Mouse (Mus musculus) lung, postnatal 0 days (tissue): Measurements from ENCODE around the gene Gm10135. TPM values are rescaled to one million over a fixed set of nuclear protein-coding genes. Genes with fewer than 3 reads are reported as not detected.
"Not testable (repeated sequence)": the region's sequence is repeated elsewhere in the genome, so short reads cannot be mapped to it uniquely, and the experiment has no call there.

Source experiments
- ATAC-seq: fragments of 200-750 bp; cut with Nextera tagmentation; 2 replicates; pipeline ENCODE4 v1.8.0; 2017; ENCODE audit warnings: moderate library complexity
- DNase-seq: peaks from one replicate; pipeline ENCODE4 v3.0.0-alpha.2; 2016; ENCODE audit warnings: low spot score
- H3K27ac ChIP-seq: fragments of 300-500 bp; sonication (generic); 2 replicates; pipeline ENCODE4 v1.5.1; 2014; ENCODE audit warnings: antibody characterized with exemption, mild to moderate bottlenecking, low read length, mixed read lengths
- H3K27me3 ChIP-seq: fragments of 300-500 bp; sonication (generic); replicated peaks from 2 replicates; pipeline ENCODE4 v1.6.1; 2014; ENCODE audit warnings: low read length, mixed read lengths; ENCODE audit not compliant: insufficient read depth
- H3K36me3 ChIP-seq: fragments of 300-500 bp; sonication (generic); 2 replicates; pipeline ENCODE4 v1.6.1; 2014; ENCODE audit warnings: low read length, mixed read lengths; ENCODE audit not compliant: insufficient read depth
- H3K4me1 ChIP-seq: fragments of 300-500 bp; sonication (generic); 2 replicates; pipeline ENCODE4 v1.6.1; 2014; ENCODE audit warnings: antibody characterized with exemption, low read depth, low read length, mixed read lengths; ENCODE audit not compliant: insufficient read depth
- H3K4me2 ChIP-seq: fragments of 300-500 bp; sonication (generic); replicated peaks from 2 replicates; pipeline ENCODE4 v1.6.1; 2014; ENCODE audit warnings: low read depth, mild to moderate bottlenecking, low read length, moderate library complexity, mixed read lengths
- H3K4me3 ChIP-seq: fragments of 300-500 bp; sonication (generic); 2 replicates; pipeline ENCODE4 v1.5.1; 2014; ENCODE audit warnings: low read depth, low read length
- H3K9ac ChIP-seq: fragments of 300-500 bp; sonication (generic); replicated peaks from 2 replicates; pipeline ENCODE4 v1.6.1; 2014; ENCODE audit warnings: low read depth, mild to moderate bottlenecking
- H3K9me3 ChIP-seq: fragments of 300-500 bp; sonication (generic); 2 replicates; pipeline ENCODE4 v1.6.1; 2016; ENCODE audit warnings: low read length, mixed read lengths
- CTCF ChIP-seq: IDR thresholded peaks from 2 replicates; pipeline ENCODE4 v1.5.1; 2016; ENCODE audit warnings: antibody characterized with exemption, mild to moderate bottlenecking
- EP300 ChIP-seq: IDR thresholded peaks from 2 replicates; pipeline ENCODE4 v1.6.1; 2016; ENCODE audit warnings: antibody characterized with exemption, mild to moderate bottlenecking, control low read depth
- WGBS: fragments of 180-500 bp; shearing (Covaris S2); extraction: QIAGEN DNeasy Blood & Tissue Kit; methylation state at CpG from one replicate; pipeline ENCODE4 v1.1.7; 2014; 5-methylcytosine and 5-hydroxymethylcytosine counted together
- polyA plus RNA-seq: library from polyadenylated mRNA; unstranded; fragments of >200 nt; fragmentation: Nextera tagmentation; extraction: Ambion mirVana; gene quantifications from 2 replicates; pipeline ENCODE4 v1.2.1, GENCODE M21; 2015

The Gm10135 gene
- polyA plus RNA-seq, result not detected in 2 replicates

GRCm38 (mm10) chr5:72974602-72975001 is at the start of gene Gm10135:
Gene Gm10135 (minus strand): TSS chr5:72974702.
- DNase-seq, result no peak
- Histone ChIP-seq H3K9ac (no peak within 1 kb of the TSS), H3K9me3 (no peaks in the 10 kb centered on the region), H3K4me1 (no peaks in the 10 kb centered on the region), H3K27ac (no peak within 1 kb of the TSS), H3K4me2 (no peak within 1 kb of the TSS), H3K4me3 (no peak within 1 kb of the TSS), H3K27me3 (no peaks in the 10 kb centered on the region), H3K36me3 (peaks cover 33% of the 10 kb centered on the region)
- 90% methylated on average over 7 of the region's 7 CpGs for WGBS
- ATAC-seq, result no peak
- no peak for TF ChIP-seq EP300
- TF ChIP-seq CTCF, result no peak

DNA sequence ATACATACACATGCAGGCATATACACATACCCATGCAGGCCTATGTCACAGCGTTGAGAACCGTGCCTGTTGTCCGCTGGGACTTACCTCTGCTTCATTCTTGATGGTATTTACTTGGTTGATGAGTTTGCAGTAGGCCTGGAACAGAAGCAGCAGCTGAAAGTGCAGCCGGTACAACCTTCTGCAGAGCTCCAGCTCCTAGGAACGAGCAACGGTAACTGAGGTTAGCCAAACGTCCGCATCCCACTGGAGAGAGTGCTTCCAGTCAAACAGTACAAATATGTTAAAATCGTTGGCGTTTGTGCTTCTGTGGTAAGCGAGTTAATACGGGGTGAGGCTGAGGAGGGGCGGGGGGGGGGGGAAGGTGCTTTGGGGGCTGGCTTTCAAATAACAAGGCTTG is 49.3 kb upstream of the Gm10135 start:
- Histone ChIP-seq H3K9ac (no peak overlapping the region), H3K4me3 (no peak overlapping the region), H3K36me3 (peaks cover 24% of the 10 kb centered on the region; the same call in 1 of the 2 replicates), H3K27ac (no peak overlapping the region), H3K4me2 (no peak overlapping the region), H3K27me3 (no peaks in the 10 kb centered on the region), H3K9me3 (no peaks in the 10 kb centered on the region), H3K4me1 (no peaks in the 10 kb centered on the region)
- WGBS, result 83% methylated on average over 13 of the region's 13 CpGs
- TF ChIP-seq CTCF (no peak), EP300 (no peak)
- DNase-seq, result no peak
- no peak for ATAC-seq

DNA sequence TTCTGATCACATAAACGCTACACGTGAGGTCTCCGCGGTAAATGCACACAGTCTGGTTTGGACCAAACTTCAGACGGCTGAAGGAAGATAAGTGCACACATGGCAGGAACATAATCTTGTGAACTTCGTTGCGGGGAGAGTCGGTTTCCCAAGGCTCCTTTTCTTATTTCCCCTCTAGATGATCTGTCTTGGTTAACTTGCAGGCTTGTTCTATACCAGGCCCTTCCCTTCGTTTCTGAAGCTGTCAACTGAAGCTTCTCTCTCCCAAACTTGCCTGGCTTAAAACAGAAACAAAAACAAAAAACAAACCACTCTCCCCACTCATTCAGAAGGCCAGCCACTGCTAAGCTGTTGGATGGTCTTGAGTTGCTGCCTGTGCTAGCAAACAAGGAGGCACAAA is 40.2 kb upstream of the Gm10135 start:
- no peaks in the 10 kb centered on the region for H3K27me3 ChIP-seq
- no peak overlapping the region for H3K27ac ChIP-seq
- H3K36me3 ChIP-seq, result no peaks in the 10 kb centered on the region
- no peaks in the 10 kb centered on the region for H3K4me1 ChIP-seq
- WGBS, result 51% methylated on average over 9 of the region's 9 CpGs
- H3K4me2 ChIP-seq, result no peak overlapping the region
- H3K9ac ChIP-seq, result no peak overlapping the region
- TF ChIP-seq EP300 (no peak), CTCF (no peak)
- no peaks in the 10 kb centered on the region for H3K9me3 ChIP-seq
- no peak for DNase-seq
- ATAC-seq, result no peak
- H3K4me3 ChIP-seq, result no peak overlapping the region

DNA sequence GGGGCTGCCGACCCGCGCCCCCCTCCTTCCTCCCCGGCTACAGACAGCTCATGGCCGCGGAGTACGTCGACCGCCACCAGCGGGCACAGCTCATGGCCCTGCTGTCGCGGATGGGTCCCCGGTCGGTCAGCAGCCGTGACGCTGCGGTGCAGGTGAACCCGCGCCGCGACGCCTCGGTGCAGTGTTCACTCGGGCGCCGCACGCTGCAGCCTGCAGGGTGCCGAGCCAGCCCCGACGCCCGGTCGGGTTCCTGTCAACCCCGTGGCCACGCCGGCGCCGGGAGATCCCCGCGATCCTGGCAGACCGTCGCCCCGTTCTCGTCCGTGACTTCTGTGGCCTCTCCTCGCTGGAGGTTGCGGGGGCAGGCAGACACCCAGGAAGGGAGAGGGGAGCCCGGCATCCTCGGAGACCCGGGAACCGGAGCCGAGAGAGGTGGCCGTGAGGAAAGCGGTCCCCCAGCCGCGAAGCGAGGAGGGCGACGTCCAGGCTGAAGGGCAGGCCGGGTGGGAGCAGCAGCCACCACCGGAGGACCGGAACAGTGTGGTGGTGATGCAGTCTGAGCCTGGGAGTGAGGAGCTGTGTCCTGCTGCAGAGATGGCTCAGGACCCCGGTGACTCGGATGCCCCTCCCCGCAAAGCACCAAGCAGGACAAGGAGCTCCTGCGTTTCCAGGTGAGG is 39.2 kb upstream of the Gm10135 start:
- Histone ChIP-seq H3K4me3 (peak overlapping the region; percentile 34), H3K4me2 (peak overlapping the region; percentile 57)
- not testable (repeated sequence) for H3K36me3 ChIP-seq, H3K4me1 ChIP-seq, H3K9me3 ChIP-seq, H3K9ac ChIP-seq, H3K27me3 ChIP-seq, H3K27ac ChIP-seq
- peak; percentile 6 for DNase-seq
- 3% methylated on average over 34 of the region's 65 CpGs for WGBS
- peak; percentile 53; the same call in 1 of the 2 replicates for ATAC-seq

DNA sequence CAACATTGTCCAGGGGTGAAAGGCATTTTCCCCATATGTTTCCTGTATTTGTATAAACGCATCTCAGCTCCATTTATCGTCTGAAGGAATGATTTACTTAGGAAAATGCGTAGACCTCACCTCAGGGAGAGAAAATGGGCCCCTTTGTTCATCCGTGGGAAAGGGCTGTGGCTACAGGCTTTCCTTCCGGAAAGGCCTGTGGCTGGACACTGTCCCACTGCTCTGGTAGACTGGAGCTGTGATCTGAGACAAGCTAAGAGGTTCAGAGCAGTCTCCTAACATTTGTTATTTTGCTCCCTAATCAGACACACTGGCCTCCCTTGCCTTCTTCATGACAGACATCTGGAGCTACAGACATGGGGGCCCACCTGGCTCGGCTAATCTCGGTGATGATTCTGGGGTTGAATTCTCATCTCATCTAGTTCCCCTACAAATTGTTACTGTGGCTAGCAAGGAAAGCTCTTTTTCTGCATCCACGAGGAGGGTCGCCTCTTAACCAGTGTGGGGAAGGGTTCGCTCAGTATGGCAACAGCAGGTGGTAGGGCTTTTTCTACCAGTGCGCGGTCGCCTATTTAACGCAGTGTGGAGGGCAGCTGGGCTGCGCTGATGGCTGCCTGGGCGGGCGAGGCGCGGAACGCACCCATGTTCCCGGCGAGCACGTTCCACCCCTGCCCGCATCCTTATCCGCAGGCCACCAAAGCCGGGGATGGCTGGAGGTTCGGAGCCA is 38.5 kb upstream of the Gm10135 start:
- not testable (repeated sequence) for H3K9me3 ChIP-seq, H3K36me3 ChIP-seq, H3K27me3 ChIP-seq, H3K4me1 ChIP-seq, H3K9ac ChIP-seq, H3K27ac ChIP-seq, H3K4me3 ChIP-seq
- DNase-seq, result peak; percentile 7
- 23% methylated on average over 20 of the region's 27 CpGs for WGBS
- ATAC-seq, result peak; percentile 62
- H3K4me2 ChIP-seq, result peak overlapping the region; percentile 57

DNA sequence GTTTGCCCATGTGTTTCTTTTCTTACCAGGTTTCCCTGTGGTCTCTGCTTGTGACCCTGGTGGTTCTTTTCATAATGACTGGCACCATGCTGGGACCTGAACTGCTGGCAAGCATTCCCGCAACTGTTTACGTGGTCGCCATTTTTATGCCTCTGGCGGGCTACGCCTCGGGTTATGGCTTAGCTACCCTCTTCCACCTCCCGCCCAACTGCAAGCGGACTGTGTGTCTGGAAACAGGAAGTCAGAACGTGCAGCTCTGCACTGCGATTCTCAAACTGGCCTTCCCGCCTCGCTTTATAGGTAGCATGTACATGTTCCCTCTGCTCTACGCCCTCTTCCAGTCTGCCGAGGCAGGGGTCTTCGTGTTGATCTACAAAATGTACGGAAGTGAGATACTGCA is 37.3 kb upstream of the Gm10135 start:
- H3K4me1 ChIP-seq, DNase-seq, H3K9ac ChIP-seq, H3K4me3 ChIP-seq, H3K27me3 ChIP-seq, H3K27ac ChIP-seq, ATAC-seq, H3K4me2 ChIP-seq, H3K9me3 ChIP-seq, H3K36me3 ChIP-seq: not testable (repeated sequence)
- 86% methylated on average over 14 of the region's 16 CpGs for WGBS
